Mouse (Mus musculus) liver, embryonic 11.5 days (tissue): Measurements from ENCODE around the gene Gm20696. TPM values are rescaled to one million over a fixed set of nuclear protein-coding genes. Genes with fewer than 3 reads are reported as not detected.
A peak's percentile ranks its signal among the peaks of the same experiment; 100 is the strongest.

ENCODE experiments used
- ATAC-seq: fragments of 200-750 bp; cut with Nextera tagmentation; replicated peaks from 2 replicates; pipeline ENCODE4 v1.8.0; 2017; ENCODE audit warnings: moderate number of reproducible peaks, mild to moderate bottlenecking, moderate TSS enrichment, moderate library complexity; ENCODE audit not compliant: low FRiP score
- DNase-seq: peaks from one replicate; pipeline ENCODE4 v3.0.0-alpha.2; 2017; ENCODE audit warnings: low spot score
- H3K27ac ChIP-seq: fragments of 300-500 bp; sonication (generic); 2 replicates; pipeline ENCODE4 v1.5.1; 2014; ENCODE audit warnings: mild to moderate bottlenecking, low read depth, low read length, control low read depth
- H3K27me3 ChIP-seq: fragments of 300-500 bp; sonication (generic); replicated peaks from 2 replicates; pipeline ENCODE4 v1.6.1; 2014; ENCODE audit warnings: low read length, mixed read lengths; ENCODE audit not compliant: control insufficient read depth, insufficient read depth
- H3K36me3 ChIP-seq: fragments of 300-500 bp; sonication (generic); 2 replicates; pipeline ENCODE4 v1.6.1; 2014; ENCODE audit warnings: mild to moderate bottlenecking, low read length, moderate library complexity, mixed read lengths; ENCODE audit not compliant: control insufficient read depth, insufficient read depth
- H3K4me1 ChIP-seq: fragments of 300-500 bp; sonication (generic); replicated peaks from 2 replicates; pipeline ENCODE4 v1.6.1; 2014; ENCODE audit warnings: low read length, mixed read lengths; ENCODE audit not compliant: control insufficient read depth, insufficient read depth
- H3K4me2 ChIP-seq: fragments of 300-500 bp; sonication (generic); 2 replicates; pipeline ENCODE4 v1.6.1; 2014; ENCODE audit warnings: mild to moderate bottlenecking, control low read depth, moderate library complexity
- H3K4me3 ChIP-seq: fragments of 300-500 bp; sonication (generic); 2 replicates; pipeline ENCODE4 v1.5.1; 2014; ENCODE audit warnings: low read depth, low read length, control low read depth
- H3K9ac ChIP-seq: fragments of 300-500 bp; sonication (generic); 2 replicates; pipeline ENCODE4 v1.6.1; 2014; ENCODE audit warnings: low read depth, low read length, control low read depth
- H3K9me3 ChIP-seq: fragments of 300-500 bp; sonication (generic); 2 replicates; pipeline ENCODE4 v1.6.1; 2016; ENCODE audit warnings: low read length, inconsistent platforms, mixed read lengths; ENCODE audit not compliant: control insufficient read depth
- WGBS: fragments of 180-500 bp; shearing (Covaris S2); extraction: QIAGEN DNeasy Blood & Tissue Kit; methylation state at CpG from one replicate; pipeline ENCODE4 v1.1.7; 2014; 5-methylcytosine and 5-hydroxymethylcytosine counted together
- polyA plus RNA-seq: library from polyadenylated mRNA; unstranded; fragments of >200 nt; fragmentation: Nextera tagmentation; extraction: Ambion mirVana; gene quantifications from 2 replicates; pipeline ENCODE4 v1.2.1, GENCODE M21; 2014

Gene Gm20696
- polyA plus RNA-seq, 1 experiment from 2014 or later: 2.4 TPM

DNA sequence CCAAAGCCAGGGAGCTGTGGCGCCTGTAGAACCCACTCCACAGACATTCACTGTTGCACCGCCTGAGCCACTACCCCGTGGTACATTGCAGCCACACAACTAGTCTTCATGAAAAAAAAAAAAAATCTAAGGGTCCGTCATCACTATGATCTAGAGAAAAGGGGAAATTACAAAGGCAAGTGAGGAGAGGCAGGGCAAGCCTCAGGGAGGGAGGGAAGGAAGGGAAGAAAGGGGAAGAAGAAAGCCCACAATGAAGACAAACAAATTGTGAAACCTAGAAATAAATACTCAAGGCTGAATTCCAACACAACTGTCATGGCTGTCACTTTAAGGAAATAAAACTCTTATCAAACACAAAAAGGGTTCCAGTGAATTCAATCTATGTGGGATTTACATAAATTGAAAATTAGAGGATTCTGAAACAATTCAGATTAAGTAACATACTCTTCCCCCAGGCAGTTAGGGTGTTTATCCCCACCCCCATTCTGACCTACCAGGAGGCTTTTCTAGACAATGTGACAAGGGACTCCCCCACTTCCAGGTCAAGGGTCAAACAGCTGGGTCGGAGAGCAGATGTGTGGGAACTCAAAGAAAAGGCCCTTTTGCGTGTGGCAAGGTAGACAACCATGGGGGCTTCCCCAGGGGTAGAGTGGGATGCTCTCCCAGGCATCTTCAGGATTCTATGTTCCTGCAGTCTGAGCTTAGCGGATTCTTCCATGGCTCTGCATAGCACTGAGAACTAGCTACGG, 176.5 kb downstream of the Gm20696 start:
- ATAC-seq: no peak
- no peak overlapping the region for H3K27ac ChIP-seq
- H3K36me3 ChIP-seq: no peaks in the 10 kb centered on the region; the same call in 1 of the 2 replicates
- no peaks in the 10 kb centered on the region for H3K9me3 ChIP-seq
- WGBS: 63% methylated on average over 8 of the region's 8 CpGs
- no peak overlapping the region for H3K4me3 ChIP-seq
- H3K4me1 ChIP-seq: peaks cover 30% of the 10 kb centered on the region
- DNase-seq: no peak
- H3K4me2 ChIP-seq: no peak overlapping the region
- no peak overlapping the region for H3K9ac ChIP-seq
- H3K27me3 ChIP-seq: no peaks in the 10 kb centered on the region

DNA sequence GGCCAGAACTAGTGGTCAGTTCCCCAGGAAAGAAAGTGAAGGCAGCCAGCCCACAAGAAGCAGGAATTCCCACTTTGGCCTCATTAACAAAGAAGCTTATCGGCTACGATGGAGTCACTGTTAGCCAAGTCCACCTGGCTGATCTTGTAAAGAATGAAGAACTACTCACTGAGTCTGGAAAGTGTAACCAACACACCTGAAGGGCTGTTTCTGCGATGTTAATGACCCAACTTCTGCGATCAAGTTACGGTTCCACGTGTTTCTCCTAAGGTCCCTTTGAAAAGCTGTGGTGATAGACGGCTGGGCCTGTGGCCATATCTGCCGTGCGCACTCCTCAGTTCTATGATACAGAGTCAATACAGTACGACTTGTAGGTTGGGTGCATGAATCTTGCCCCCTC, 177.2 kb downstream of the Gm20696 start:
- Histone ChIP-seq H3K27ac (no peak overlapping the region), H3K36me3 (no peaks in the 10 kb centered on the region; the same call in 1 of the 2 replicates), H3K4me3 (no peak overlapping the region), H3K4me2 (no peak overlapping the region), H3K9me3 (no peaks in the 10 kb centered on the region), H3K4me1 (peaks cover 34% of the 10 kb centered on the region), H3K9ac (no peak overlapping the region), H3K27me3 (no peaks in the 10 kb centered on the region)
- DNase-seq: no peak
- ATAC-seq: no peak
- WGBS: 75% methylated on average over 10 of the region's 10 CpGs

DNA sequence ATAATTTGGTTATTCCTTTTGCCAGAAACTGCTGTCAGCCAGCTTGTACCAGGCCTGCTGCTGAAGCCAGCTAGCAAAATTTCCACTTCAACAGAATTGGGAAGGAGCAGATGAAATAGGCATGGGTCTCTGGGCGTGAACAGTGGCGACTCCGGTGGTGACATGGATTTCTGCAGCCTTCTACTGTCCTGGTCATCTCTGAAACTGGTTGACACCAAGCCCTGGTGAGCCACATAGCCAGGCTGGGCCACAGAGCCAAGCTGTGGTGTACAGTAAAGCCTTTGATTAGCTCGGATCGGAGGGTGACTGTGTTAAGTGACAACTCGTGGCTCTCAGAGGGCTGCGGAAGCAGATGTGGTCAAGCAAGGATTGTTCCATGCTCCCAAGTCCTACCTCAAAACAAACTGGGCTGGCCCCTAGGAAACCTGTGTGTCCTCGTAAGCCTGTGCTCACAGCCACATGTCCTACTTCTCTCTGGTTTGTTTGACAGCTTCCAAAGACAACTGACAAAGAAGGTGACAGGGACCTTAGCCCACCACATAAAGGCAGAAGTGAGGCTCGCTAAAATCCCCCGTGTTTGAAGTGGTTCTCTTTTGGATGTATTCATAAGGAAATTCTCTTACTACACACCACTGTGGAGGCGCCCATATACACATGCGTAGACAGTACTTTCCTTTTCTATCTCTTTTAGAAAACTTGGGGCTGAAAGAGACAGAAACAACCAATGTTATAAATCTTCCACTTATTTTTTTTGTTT, 180.5 kb downstream of the Gm20696 start:
- DNase-seq (no peak), ATAC-seq (no peak)
- H3K4me2 ChIP-seq: no peak overlapping the region
- H3K9ac ChIP-seq: no peak overlapping the region
- H3K27me3 ChIP-seq: no peaks in the 10 kb centered on the region
- WGBS: 66% methylated on average over 12 of the region's 12 CpGs
- H3K27ac ChIP-seq: no peak overlapping the region
- H3K4me3 ChIP-seq: no peak overlapping the region
- H3K9me3 ChIP-seq: no peaks in the 10 kb centered on the region
- no peaks in the 10 kb centered on the region; the same call in 1 of the 2 replicates for H3K36me3 ChIP-seq
- peaks cover 23% of the 10 kb centered on the region for H3K4me1 ChIP-seq

DNA sequence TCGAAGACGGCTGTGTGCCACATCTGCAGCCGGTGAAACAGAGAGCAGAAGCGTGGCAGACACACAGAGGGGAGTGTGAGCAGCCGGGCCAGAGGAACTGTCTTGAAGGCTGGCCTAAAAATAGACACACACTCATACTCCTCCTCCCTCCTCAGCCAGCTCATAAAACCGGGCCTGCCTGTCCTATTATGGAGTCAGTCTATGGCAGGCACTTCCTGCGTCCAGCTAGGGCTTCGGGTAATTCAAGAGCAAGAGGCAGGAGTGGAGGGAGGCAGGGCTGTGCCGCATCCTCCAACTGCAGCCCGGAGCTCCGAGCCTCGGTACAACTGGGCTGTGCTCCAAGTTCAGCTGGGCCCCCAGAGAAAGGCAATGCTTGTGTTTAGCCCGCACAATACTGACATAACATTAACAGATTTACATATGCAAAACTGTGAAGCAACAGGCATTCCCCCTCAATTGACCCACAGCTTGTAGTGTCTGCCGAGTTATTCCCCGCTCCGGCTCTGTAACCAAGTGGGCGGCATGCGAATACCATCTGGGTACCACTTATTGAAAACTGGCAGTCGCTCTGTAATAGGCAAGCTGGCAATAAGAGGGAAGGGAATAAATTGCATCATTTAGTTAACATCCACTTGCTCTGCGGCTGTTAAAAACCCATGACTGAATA, 181.2 kb downstream of the Gm20696 start:
- Histone ChIP-seq H3K36me3 (no peaks in the 10 kb centered on the region; the same call in 1 of the 2 replicates), H3K27ac (peak overlapping the region; percentile 64), H3K9me3 (no peaks in the 10 kb centered on the region), H3K9ac (peak overlapping the region; percentile 44; the same call in 1 of the 2 replicates), H3K27me3 (no peaks in the 10 kb centered on the region), H3K4me3 (no peak overlapping the region), H3K4me2 (peak overlapping the region; percentile 45), H3K4me1 (peaks cover 18% of the 10 kb centered on the region)
- ATAC-seq (peak; percentile 71), DNase-seq (peak; percentile 41)
- WGBS: 40% methylated on average over 20 of the region's 20 CpGs

DNA sequence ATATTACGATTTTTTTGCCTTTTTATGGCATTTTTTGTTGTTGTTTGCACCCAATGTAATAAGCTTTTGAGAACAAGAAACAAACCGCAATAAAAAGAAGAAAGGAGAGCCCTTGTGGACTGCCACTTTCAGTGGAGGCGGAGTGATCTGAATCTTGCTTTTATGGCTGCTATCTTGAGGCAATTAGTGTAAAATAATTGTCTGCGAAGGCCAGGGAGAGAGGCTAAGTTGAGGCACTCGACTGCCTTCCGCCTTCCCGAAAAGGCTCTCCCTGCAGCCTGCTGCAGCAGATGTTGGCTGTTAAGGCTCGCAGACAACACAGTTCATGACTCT, 181.7 kb downstream of the Gm20696 start:
- Histone ChIP-seq H3K27ac (peak overlapping the region; percentile 64), H3K4me3 (no peak overlapping the region), H3K9me3 (no peaks in the 10 kb centered on the region), H3K27me3 (no peaks in the 10 kb centered on the region), H3K36me3 (no peaks in the 10 kb centered on the region; the same call in 1 of the 2 replicates), H3K9ac (peak overlapping the region; percentile 44; the same call in 1 of the 2 replicates), H3K4me1 (peaks cover 16% of the 10 kb centered on the region), H3K4me2 (peak overlapping the region; percentile 45)
- ATAC-seq: no peak
- DNase-seq: peak; percentile 50
- WGBS: 36% methylated on average over 8 of the region's 8 CpGs

DNA sequence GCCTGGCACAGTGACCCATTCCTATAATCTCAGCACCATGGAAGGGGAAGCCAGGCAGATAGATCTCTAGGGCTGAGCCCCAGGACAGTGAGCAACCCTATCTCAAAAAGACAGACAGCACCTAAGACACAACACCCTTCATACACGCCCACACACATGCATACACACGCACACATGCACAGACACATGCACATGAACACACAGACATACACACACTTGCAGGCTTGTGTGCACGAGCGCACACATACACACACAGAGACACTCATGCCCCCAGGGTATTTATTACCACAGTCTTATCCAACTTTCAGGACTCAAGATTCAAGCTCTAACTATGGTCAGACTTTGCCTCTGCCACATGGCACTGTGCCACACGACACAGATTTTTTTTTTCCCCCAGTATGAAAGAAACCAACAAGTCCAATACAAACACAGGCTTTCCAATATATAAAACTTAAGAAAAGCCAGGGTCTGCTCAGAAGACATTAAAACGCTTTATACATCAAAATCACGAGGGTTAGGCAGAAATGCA, 182.3 kb downstream of the Gm20696 start:
- no peaks in the 10 kb centered on the region for H3K9me3 ChIP-seq
- H3K9ac ChIP-seq: no peak overlapping the region
- H3K27ac ChIP-seq: no peak overlapping the region
- H3K36me3 ChIP-seq: no peaks in the 10 kb centered on the region; the same call in 1 of the 2 replicates
- DNase-seq (no peak), ATAC-seq (no peak; the same call in 1 of the 2 replicates)
- peaks cover 16% of the 10 kb centered on the region for H3K4me1 ChIP-seq
- no peaks in the 10 kb centered on the region for H3K27me3 ChIP-seq
- no peak overlapping the region for H3K4me3 ChIP-seq
- no peak overlapping the region for H3K4me2 ChIP-seq
- 79% methylated on average over 7 of the region's 7 CpGs for WGBS

DNA sequence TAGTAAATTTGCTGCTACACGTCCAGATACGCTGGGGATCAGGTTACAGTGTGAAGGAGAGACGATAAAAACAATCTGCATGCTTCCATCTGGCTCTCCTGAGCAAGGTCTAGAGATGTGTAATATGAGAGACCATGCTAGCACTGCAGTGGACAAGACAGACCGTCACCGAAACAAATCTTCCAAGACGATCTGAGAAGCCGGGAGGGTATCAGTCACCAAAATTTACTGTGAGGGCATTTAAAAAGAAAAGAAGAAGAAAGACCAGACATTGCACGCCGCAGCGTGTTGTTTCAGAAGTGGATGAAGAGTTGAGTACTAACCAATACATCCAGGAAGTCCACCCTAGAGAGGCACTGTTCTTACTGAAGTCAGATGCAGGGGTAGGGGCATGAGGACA, 183.0 kb downstream of the Gm20696 start:
- DNase-seq (no peak), ATAC-seq (no peak)
- H3K9me3 ChIP-seq: no peaks in the 10 kb centered on the region
- peaks cover 16% of the 10 kb centered on the region for H3K4me1 ChIP-seq
- H3K4me3 ChIP-seq: no peak overlapping the region
- no peaks in the 10 kb centered on the region for H3K27me3 ChIP-seq
- no peaks in the 10 kb centered on the region; the same call in 1 of the 2 replicates for H3K36me3 ChIP-seq
- H3K4me2 ChIP-seq: no peak overlapping the region
- H3K27ac ChIP-seq: no peak overlapping the region
- no peak overlapping the region for H3K9ac ChIP-seq
- 61% methylated on average over 10 of the region's 10 CpGs for WGBS

DNA sequence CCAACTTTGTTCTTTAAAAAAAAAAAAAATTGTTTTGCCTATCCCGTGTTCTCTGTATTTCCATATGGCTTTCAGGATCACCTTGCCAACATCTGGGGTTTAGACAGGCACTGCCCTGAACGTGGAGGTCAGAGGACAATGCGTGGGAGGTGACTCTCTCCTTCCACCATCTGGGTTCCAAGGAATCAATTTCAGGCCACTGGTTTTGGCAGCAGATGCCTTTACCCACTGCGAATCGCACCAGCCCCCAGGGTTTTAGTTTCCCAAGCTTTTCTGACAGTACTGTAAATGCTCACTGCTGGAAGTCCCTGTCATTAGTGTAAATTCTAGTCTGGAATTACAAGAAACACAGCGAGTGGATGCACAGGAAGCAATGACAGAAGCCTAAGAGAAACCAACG, 185.0 kb downstream of the Gm20696 start:
- no peaks in the 10 kb centered on the region for H3K9me3 ChIP-seq
- H3K4me2 ChIP-seq: no peak overlapping the region
- H3K27ac ChIP-seq: no peak overlapping the region
- peaks cover 16% of the 10 kb centered on the region for H3K4me1 ChIP-seq
- no peaks in the 10 kb centered on the region for H3K36me3 ChIP-seq
- H3K4me3 ChIP-seq: no peak overlapping the region
- no peak overlapping the region for H3K9ac ChIP-seq
- DNase-seq (no peak), ATAC-seq (no peak)
- 74% methylated on average over 7 of the region's 7 CpGs for WGBS
- no peaks in the 10 kb centered on the region for H3K27me3 ChIP-seq
